Mouse (Mus musculus) urinary bladder, postnatal 14 days (tissue): ENCODE data around the gene Glud1.
"Not testable (repeated sequence)": the region's sequence is repeated elsewhere in the genome, so short reads cannot be mapped to it uniquely, and the experiment has no call there.

ENCODE experiments used
- DNase-seq: peaks from one replicate; pipeline ENCODE4 v3.0.0; 2021; ENCODE audit warnings: low spot score

Gene Glud1

GRCm38 (mm10) chr14:34312339-34313048, 2.0 kb downstream of the Glud1 start:
- no peak for DNase-seq

GRCm38 (mm10) chr14:34313612-34314011, 3.1 kb downstream of the Glud1 start:
- no peak for DNase-seq

GRCm38 (mm10) chr14:34314383-34314782, 3.9 kb downstream of the Glud1 start:
- not testable (repeated sequence) for DNase-seq

- no peak for DNase-seq
Observed at GRCm38 (mm10) chr14:34314796-34315195, 4.3 kb downstream of the Glud1 start.

- no peak for DNase-seq
Observed at GRCm38 (mm10) chr14:34316346-34316745, 5.8 kb downstream of the Glud1 start.

GRCm38 (mm10) chr14:34317431-34317830, 6.9 kb downstream of the Glud1 start:
- no peak for DNase-seq

- no peak for DNase-seq
Observed at GRCm38 (mm10) chr14:34318113-34318512, 7.6 kb downstream of the Glud1 start.

- DNase-seq = no peak
Observed at GRCm38 (mm10) chr14:34323576-34324085, 13.1 kb downstream of the Glud1 start.

GRCm38 (mm10) chr14:34326606-34327005, 16.1 kb downstream of the Glud1 start:
- no peak for DNase-seq

GRCm38 (mm10) chr14:34327618-34328017, 17.1 kb downstream of the Glud1 start:
- no peak for DNase-seq

GRCm38 (mm10) chr14:34330657-34331158, 20.2 kb downstream of the Glud1 start:
- DNase-seq = no peak

- no peak for DNase-seq
Observed at GRCm38 (mm10) chr14:34331886-34332285, 21.4 kb downstream of the Glud1 start.

GRCm38 (mm10) chr14:34332476-34332875, 21.9 kb downstream of the Glud1 start:
- no peak for DNase-seq

GRCm38 (mm10) chr14:34339446-34339845, 28.9 kb downstream of the Glud1 start:
- no peak for DNase-seq

- DNase-seq = no peak
Observed at GRCm38 (mm10) chr14:34341993-34342392, 31.5 kb downstream of the Glud1 start.

- DNase-seq = no peak
Observed at GRCm38 (mm10) chr14:34343078-34343477, 32.6 kb downstream of the Glud1 start.

GRCm38 (mm10) chr14:34344361-34344760, 33.8 kb downstream of the Glud1 start:
- no peak for DNase-seq

GRCm38 (mm10) chr14:34345771-34346566, 35.4 kb downstream of the Glud1 start:
- no peak for DNase-seq

- no peak for DNase-seq
Observed at GRCm38 (mm10) chr14:34347084-34347483, 36.6 kb downstream of the Glud1 start.

GRCm38 (mm10) chr14:34348301-34348700, 37.8 kb downstream of the Glud1 start:
- no peak for DNase-seq

GRCm38 (mm10) chr14:34349007-34349406, 38.5 kb downstream of the Glud1 start:
- DNase-seq = peak; percentile 66

- DNase-seq = no peak
Observed at GRCm38 (mm10) chr14:34351660-34352059, 41.1 kb downstream of the Glud1 start.

- no peak for DNase-seq
Observed at GRCm38 (mm10) chr14:34352523-34352922, 42.0 kb downstream of the Glud1 start.
